Mouse (Mus musculus): ENCODE results near the gene Prmt9.

DNA sequence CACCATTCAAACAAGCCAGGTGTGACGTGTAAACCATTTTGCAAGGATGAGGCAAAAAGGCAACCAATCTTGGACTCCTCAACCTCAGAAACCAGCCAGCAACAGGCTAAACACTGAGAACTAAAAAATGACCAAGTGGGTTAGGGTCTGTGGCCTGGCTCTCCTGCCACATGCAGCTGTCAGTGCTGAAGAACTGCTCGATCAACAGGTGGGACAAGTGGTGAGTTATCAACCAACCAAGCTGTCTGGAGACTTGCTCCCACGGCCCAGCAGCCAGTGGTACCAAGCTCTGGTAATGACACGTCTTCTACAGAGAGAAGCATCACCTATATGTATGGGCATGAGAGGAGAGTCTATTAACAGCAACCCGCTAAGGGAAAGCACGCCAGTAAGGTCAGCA is 46.6 kb upstream of the Prmt9 start:
- TF ChIP-seq POLR2A (IDR thresholded peaks at IDR 0.05; ENCODE audit: insufficient read depth, low read depth, low read length) (no peak), CTCF (IDR thresholded peaks at IDR 0.05) (no peak)

Measured in heart, adult 2 months (tissue).